Mouse (Mus musculus) spleen, postnatal 36 days (tissue): Measurements from ENCODE around the gene Gm21789.
"Not testable (repeated sequence)": the region's sequence is repeated elsewhere in the genome, so short reads cannot be mapped to it uniquely, and the experiment has no call there.

ENCODE experiments used
- DNase-seq, 2 experiments: peaks; one replicate each; pipeline ENCODE4 v3.0.0; 2022; ENCODE audit warnings: low spot score in 2 of 2, mixed read lengths in 1 of 2

Gm21789 gene

GRCm38 (mm10) chrX:32941468-32941867 lies at the start of gene Gm21789:
TSS of gene Gm21789 (plus strand) at chrX:32941768.
- not testable (repeated sequence) for DNase-seq

- DNase-seq, result not testable (repeated sequence)
These were observed 47.2 kb upstream of the Gm21789 start, which contains the start of gene Btbd35f30 for GRCm38 (mm10) chrX:32894325-32894724. TSS of gene Btbd35f30 (plus strand) at chrX:32894625.

GRCm38 (mm10) chrX:32973597-32973996 lies 32.0 kb downstream of the Gm21789 start, which contains the start of gene Btbd35f5:
TSS of gene Btbd35f5 (plus strand) at chrX:32973897.
- not testable (repeated sequence) for DNase-seq
